Mouse (Mus musculus) midbrain, embryonic 11.5 days (tissue): ENCODE measurements at regions not wholly inside any gene's neighbourhood (a gene's known extent, or its start where the extent isn't known, plus 50 kb on each side); places are given as distances from the start of the nearest gene placed in this dataset.

Experiments used
- ATAC-seq: fragments of 200-750 bp; cut with Nextera tagmentation; 2 replicates; pipeline ENCODE4 v1.8.0; 2017; ENCODE audit warnings: moderate TSS enrichment, moderate library complexity; ENCODE audit not compliant: low FRiP score
- DNase-seq: peaks from one replicate; pipeline ENCODE4 v3.0.0; 2015; ENCODE audit warnings: low spot score; ENCODE audit errors: missing footprints
- H3K27ac ChIP-seq: fragments of 300-500 bp; sonication (generic); 2 replicates; pipeline ENCODE4 v1.5.1; 2014; ENCODE audit warnings: low read depth, low read length
- H3K27me3 ChIP-seq: fragments of 300-500 bp; sonication (generic); 2 replicates; pipeline ENCODE4 v1.6.1; 2014; ENCODE audit warnings: mild to moderate bottlenecking, low read length, moderate library complexity, mixed read lengths; ENCODE audit not compliant: control insufficient read depth, insufficient read depth
- H3K36me3 ChIP-seq: fragments of 300-500 bp; sonication (generic); 2 replicates; pipeline ENCODE4 v1.6.1; 2014; ENCODE audit warnings: mild to moderate bottlenecking, low read length, moderate library complexity, mixed read lengths; ENCODE audit not compliant: control insufficient read depth, insufficient read depth
- H3K4me1 ChIP-seq: fragments of 300-500 bp; sonication (generic); 2 replicates; pipeline ENCODE4 v1.6.1; 2014; ENCODE audit warnings: low read length; ENCODE audit not compliant: control insufficient read depth, insufficient read depth
- H3K4me2 ChIP-seq: fragments of 300-500 bp; sonication (generic); 2 replicates; pipeline ENCODE4 v1.6.1; 2014; ENCODE audit warnings: mild to moderate bottlenecking, moderate library complexity
- H3K4me3 ChIP-seq: fragments of 300-500 bp; sonication (generic); 2 replicates; pipeline ENCODE4 v1.5.1; 2014; ENCODE audit warnings: low read depth, low read length
- H3K9ac ChIP-seq: fragments of 300-500 bp; sonication (generic); 2 replicates; pipeline ENCODE4 v1.6.1; 2014; ENCODE audit warnings: low read length
- H3K9me3 ChIP-seq: fragments of 300-500 bp; sonication (generic); 2 replicates; pipeline ENCODE4 v1.6.1; 2016; ENCODE audit warnings: low read length; ENCODE audit not compliant: control insufficient read depth
- WGBS: fragments of 180-500 bp; shearing (Covaris S2); extraction: QIAGEN DNeasy Blood & Tissue Kit; methylation state at CpG from one replicate; pipeline ENCODE4 v1.1.7; 2014; 5-methylcytosine and 5-hydroxymethylcytosine counted together

DNA sequence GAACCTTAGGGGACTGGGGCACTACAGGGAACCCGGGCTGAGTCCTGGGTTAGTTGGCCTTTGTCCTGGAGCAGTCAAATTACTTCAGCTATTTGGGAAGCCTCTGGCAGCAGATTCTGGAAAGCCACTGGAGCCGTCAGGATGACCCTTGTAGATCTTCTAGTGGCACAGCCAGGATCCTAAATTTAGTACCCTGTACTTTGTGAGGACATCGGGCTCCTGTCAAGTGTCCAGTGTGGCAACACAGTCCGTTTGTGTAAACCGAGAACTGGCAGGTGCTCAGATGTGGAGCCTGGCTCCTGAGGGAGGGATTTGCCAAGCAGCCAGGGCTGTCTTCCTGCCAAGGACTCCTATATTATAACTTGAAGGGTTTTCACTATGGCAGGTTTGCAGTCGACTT lies 76.8 kb upstream of the Pced1b start:
- no peak overlapping the region for H3K9ac ChIP-seq
- no peak overlapping the region for H3K4me2 ChIP-seq
- no peaks in the 10 kb centered on the region for H3K4me1 ChIP-seq
- WGBS: 80% methylated on average over 6 of the region's 6 CpGs
- no peak overlapping the region for H3K27ac ChIP-seq
- H3K9me3 ChIP-seq: no peaks in the 10 kb centered on the region
- H3K27me3 ChIP-seq: no peaks in the 10 kb centered on the region
- ATAC-seq: no peak
- H3K4me3 ChIP-seq: no peak overlapping the region
- H3K36me3 ChIP-seq: no peaks in the 10 kb centered on the region
- DNase-seq: no peak

DNA sequence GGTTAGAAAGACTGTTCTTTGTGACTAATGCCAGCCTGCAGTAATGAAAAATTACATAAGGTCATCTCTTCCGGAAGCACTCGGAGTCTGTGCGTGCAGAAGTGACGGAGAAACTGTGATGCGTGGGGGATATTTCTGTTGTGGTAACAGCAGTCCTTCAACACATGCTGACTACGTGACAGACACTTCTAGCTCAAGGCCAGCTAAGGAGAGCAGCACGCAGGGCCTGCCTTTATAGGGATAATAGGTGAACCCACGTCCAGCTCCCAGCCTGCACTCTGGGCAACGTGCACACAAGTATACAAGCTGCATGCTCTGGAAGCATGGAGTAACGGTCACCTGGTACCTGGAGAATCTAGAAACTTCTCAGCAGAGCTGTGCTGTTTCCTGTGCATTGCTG lies 77.5 kb upstream of the Pced1b start:
- WGBS: 87% methylated on average over 10 of the region's 10 CpGs
- no peak for ATAC-seq

DNA sequence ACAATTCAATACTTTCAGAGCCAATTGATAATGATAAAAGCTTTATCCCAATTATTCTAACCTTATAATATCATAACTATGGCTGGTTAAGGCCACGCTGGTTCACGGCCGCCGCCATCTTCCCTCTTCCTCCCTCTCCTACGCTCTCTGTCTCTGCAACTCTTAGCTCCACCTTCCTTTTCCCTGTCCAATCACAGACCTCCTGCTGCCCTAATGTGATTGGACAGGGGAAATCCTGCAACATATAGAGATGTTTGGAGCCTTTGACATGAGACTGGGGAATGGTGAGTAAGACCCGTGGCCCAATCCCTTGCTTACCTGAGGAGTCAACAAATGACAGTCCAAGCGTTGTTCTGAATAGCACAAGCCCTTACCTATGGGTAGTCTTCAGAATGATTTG lies 79.8 kb upstream of the Pced1b start:
- no peak overlapping the region for H3K9ac ChIP-seq

More for the DNA sequence above, 77.5 kb upstream of the Pced1b start:
- Histone ChIP-seq H3K27ac (no peak overlapping the region), H3K4me3 (no peak overlapping the region), H3K9me3 (no peaks in the 10 kb centered on the region), H3K9ac (no peak overlapping the region), H3K27me3 (no peaks in the 10 kb centered on the region), H3K4me1 (no peaks in the 10 kb centered on the region), H3K4me2 (no peak overlapping the region), H3K36me3 (no peaks in the 10 kb centered on the region)
- DNase-seq: no peak

DNA sequence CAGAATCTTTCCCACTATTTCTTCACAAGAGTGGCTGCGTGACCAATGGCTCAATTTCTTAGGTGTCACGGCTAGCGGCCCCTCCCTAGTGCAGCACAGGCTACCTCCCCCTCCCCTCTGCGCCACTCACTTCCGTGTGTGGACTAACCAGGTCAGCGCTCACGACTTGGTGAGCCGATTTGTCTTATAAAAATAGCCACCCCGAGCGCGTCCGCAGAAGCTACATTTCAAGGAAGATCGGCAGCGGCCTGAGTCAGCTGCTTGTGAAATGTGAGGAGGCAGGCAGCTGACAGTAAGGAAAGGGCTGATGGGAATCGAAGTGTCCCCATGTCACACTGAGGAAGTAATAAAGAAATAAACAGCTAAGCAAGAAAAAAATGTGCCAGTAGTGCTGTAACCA lies 82.3 kb upstream of the Pced1b start:
- no peak overlapping the region for H3K27ac ChIP-seq
- H3K9ac ChIP-seq: no peak overlapping the region
- no peaks in the 10 kb centered on the region for H3K9me3 ChIP-seq
- no peaks in the 10 kb centered on the region for H3K4me1 ChIP-seq
- no peaks in the 10 kb centered on the region for H3K27me3 ChIP-seq
- H3K4me2 ChIP-seq: no peak overlapping the region
- no peak overlapping the region for H3K4me3 ChIP-seq
- no peaks in the 10 kb centered on the region for H3K36me3 ChIP-seq
- ATAC-seq: no peak
- no peak for DNase-seq
- WGBS: 87% methylated on average over 15 of the region's 15 CpGs

More for the DNA sequence above, 79.8 kb upstream of the Pced1b start:
- ATAC-seq (no peak), DNase-seq (no peak)
- Histone ChIP-seq H3K36me3 (no peaks in the 10 kb centered on the region), H3K4me2 (no peak overlapping the region), H3K27ac (no peak overlapping the region), H3K9me3 (no peaks in the 10 kb centered on the region), H3K4me3 (no peak overlapping the region), H3K27me3 (no peaks in the 10 kb centered on the region), H3K4me1 (no peaks in the 10 kb centered on the region)
- WGBS: 94% methylated on average over 7 of the region's 7 CpGs

DNA sequence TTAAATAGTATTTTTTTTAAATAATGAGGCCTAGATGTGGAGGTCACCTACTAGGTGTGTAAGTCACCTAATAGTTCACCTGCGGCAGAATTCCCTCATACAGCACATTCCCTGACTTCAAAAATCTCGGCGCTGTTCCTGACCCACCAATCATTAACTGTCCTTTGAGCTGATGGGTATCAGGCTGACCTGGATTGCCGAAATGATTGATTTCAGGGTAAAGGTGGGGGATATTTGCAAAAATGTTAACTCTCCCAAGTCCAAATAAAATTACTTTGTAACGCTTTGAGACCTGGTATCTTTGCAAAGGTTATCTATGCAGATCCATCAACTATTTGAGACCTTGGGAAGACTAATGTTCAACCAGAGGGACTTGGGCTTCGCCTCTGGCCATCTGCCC lies 82.9 kb upstream of the Pced1b start:
- ATAC-seq: no peak

DNA sequence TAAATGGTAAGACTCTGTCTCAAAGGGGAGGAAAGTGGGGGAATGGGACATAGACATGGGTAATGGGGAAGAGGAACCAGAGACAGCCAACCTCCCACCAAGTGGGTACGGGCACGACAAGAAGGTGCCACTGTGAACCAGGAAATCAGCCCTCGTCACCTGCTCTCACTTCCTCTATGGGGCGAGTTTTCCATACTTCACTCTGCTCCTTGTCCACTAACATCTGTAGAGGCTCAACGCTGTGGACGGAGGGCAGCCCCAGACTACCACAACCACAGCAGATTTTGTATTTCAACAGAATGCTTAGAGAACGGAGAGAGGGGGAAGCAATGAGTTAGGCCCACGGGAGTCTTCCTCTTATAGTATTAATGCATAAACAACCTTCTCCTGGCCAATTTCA lies 83.8 kb upstream of the Pced1b start:
- no peak overlapping the region for H3K4me2 ChIP-seq
- DNase-seq (no peak), ATAC-seq (no peak)
- no peaks in the 10 kb centered on the region for H3K9me3 ChIP-seq
- no peaks in the 10 kb centered on the region for H3K4me1 ChIP-seq
- no peaks in the 10 kb centered on the region for H3K27me3 ChIP-seq
- no peak overlapping the region for H3K9ac ChIP-seq
- no peaks in the 10 kb centered on the region for H3K36me3 ChIP-seq
- WGBS: 88% methylated on average over 8 of the region's 8 CpGs
- no peak overlapping the region for H3K4me3 ChIP-seq
- no peak overlapping the region for H3K27ac ChIP-seq

More for the DNA sequence above, 82.9 kb upstream of the Pced1b start:
- Histone ChIP-seq H3K36me3 (no peaks in the 10 kb centered on the region), H3K4me3 (no peak overlapping the region), H3K27ac (no peak overlapping the region), H3K9me3 (no peaks in the 10 kb centered on the region), H3K4me2 (no peak overlapping the region), H3K27me3 (no peaks in the 10 kb centered on the region), H3K4me1 (no peaks in the 10 kb centered on the region), H3K9ac (no peak overlapping the region)
- WGBS: 93% methylated on average over 6 of the region's 6 CpGs
- no peak for DNase-seq

DNA sequence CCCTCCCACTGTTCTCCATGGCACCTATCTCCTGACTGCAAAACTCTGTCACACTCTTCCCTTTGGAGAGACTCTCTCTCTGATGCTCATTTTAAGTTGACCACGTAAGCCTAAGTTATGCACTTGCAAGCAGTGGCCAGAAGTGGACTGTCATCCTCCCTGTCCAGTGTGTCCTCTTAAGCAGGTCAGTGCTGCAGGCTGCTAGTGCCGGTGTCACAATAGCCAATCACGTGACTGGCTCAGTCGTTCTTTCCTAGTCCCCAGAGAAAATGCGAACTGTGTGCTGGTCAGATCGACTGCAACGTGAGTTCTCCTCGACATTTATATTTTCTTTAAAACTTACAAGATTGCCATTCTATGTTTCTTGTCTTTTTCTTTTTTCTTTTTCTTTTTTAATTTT lies 84.6 kb upstream of the Pced1b start:
- ATAC-seq (no peak), DNase-seq (peak; percentile 1)
- no peak overlapping the region for H3K27ac ChIP-seq
- H3K36me3 ChIP-seq: no peaks in the 10 kb centered on the region
- H3K4me1 ChIP-seq: no peaks in the 10 kb centered on the region
- H3K9ac ChIP-seq: no peak overlapping the region
- H3K27me3 ChIP-seq: no peaks in the 10 kb centered on the region
- H3K4me3 ChIP-seq: no peak overlapping the region
- no peaks in the 10 kb centered on the region for H3K9me3 ChIP-seq
- WGBS: 90% methylated on average over 8 of the region's 8 CpGs
- no peak overlapping the region for H3K4me2 ChIP-seq

DNA sequence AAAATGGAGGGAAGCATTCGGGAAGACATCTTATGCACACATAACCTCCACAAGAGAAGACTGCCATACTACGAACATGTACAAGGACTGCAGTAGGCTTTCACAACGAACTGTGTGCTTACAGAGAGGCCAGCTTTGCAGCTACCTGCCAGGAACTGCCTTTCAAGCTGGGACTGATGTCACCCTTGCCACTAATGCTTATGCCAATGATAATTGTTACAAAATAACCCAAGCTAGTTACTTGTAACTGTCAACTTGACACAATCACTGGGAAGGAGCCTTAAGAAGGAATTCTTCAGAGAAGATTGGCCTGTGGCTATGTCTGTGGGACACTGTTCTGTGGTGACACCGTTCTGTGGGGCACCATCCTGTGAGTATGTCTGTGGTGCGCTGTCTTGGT lies 85.4 kb upstream of the Pced1b start:
- no peaks in the 10 kb centered on the region for H3K27me3 ChIP-seq
- no peaks in the 10 kb centered on the region for H3K4me1 ChIP-seq
- no peaks in the 10 kb centered on the region for H3K36me3 ChIP-seq
- H3K27ac ChIP-seq: no peak overlapping the region
- peak; percentile 75 for DNase-seq
- no peak for ATAC-seq
- no peaks in the 10 kb centered on the region for H3K9me3 ChIP-seq
- H3K4me3 ChIP-seq: no peak overlapping the region
- 84% methylated on average over 5 of the region's 5 CpGs for WGBS
- no peak overlapping the region for H3K9ac ChIP-seq
- H3K4me2 ChIP-seq: no peak overlapping the region

DNA sequence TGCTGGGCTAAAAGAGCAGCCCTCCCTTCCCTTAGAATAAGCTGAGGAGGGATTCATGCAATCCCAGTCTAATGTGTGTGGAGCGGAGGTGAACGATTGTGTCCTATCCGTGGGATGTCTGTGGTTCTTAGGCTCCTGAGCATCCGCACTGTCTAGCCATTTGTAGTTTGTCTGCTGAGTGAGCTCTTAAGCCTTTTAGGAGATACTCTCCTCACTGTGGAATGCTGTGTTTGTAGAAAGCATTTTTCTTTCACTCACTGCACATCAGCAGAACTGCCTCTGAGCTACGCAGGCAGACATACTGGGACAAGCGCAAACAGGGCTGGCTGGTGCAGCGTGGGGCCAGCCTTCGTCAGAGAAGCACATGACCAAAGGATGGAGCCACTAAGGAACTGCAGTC lies 94.6 kb upstream of the Pced1b start:
- no peak overlapping the region for H3K27ac ChIP-seq
- H3K4me1 ChIP-seq: no peaks in the 10 kb centered on the region
- WGBS: 87% methylated on average over 8 of the region's 8 CpGs
- H3K27me3 ChIP-seq: no peaks in the 10 kb centered on the region
- no peak overlapping the region for H3K9ac ChIP-seq
- no peak overlapping the region for H3K4me2 ChIP-seq
- no peaks in the 10 kb centered on the region for H3K36me3 ChIP-seq
- no peak overlapping the region for H3K4me3 ChIP-seq
- ATAC-seq (no peak), DNase-seq (no peak)
- no peaks in the 10 kb centered on the region for H3K9me3 ChIP-seq

DNA sequence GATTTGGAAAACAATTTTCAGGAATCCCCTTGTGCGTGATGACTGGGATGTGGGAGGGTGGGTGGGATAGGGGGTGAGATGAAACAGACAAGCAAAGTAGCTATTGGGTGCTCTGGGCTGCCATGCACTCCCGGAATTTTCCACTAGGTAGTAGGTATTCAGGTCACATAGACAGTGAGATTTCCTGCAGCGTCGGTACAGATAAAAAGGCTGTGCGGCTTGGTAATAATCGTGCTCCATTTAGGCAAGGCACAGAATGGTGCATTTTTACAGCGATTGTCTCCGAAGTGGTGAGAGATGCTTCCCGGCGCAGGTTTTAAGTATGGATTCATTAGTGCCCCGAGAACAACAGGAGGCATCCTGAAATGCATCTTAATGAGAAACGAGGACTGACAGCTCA lies 95.1 kb upstream of the Pced1b start:
- no peak for ATAC-seq
- Histone ChIP-seq H3K9me3 (no peaks in the 10 kb centered on the region), H3K4me2 (no peak overlapping the region), H3K27ac (no peak overlapping the region), H3K27me3 (no peaks in the 10 kb centered on the region), H3K9ac (no peak overlapping the region), H3K4me1 (no peaks in the 10 kb centered on the region), H3K36me3 (no peaks in the 10 kb centered on the region), H3K4me3 (no peak overlapping the region)
- no peak for DNase-seq
- 85% methylated on average over 12 of the region's 12 CpGs for WGBS
